Mouse (Mus musculus) liver, embryonic 12.5 days (tissue): ENCODE measurements around the gene Hipk2. TPM values are rescaled to one million over a fixed set of nuclear protein-coding genes. Genes with fewer than 3 reads are reported as not detected.

ENCODE experiments used
- ATAC-seq: fragments of 200-750 bp; cut with Nextera tagmentation; 2 replicates; pipeline ENCODE4 v1.8.0; 2017; ENCODE audit warnings: moderate number of reproducible peaks, mild to moderate bottlenecking, moderate library complexity
- H3K27ac ChIP-seq: fragments of 300-500 bp; sonication (generic); 2 replicates; pipeline ENCODE4 v1.5.1; 2016; ENCODE audit warnings: mild to moderate bottlenecking
- H3K27me3 ChIP-seq: fragments of 300-500 bp; sonication (generic); replicated peaks from 2 replicates; pipeline ENCODE4 v1.6.1; 2016; ENCODE audit warnings: mild to moderate bottlenecking, moderate library complexity
- H3K36me3 ChIP-seq: fragments of 300-500 bp; sonication (generic); 2 replicates; pipeline ENCODE4 v1.6.1; 2016; ENCODE audit warnings: mild to moderate bottlenecking, moderate library complexity
- H3K4me1 ChIP-seq: fragments of 300-500 bp; sonication (generic); 2 replicates; pipeline ENCODE4 v1.6.1; 2016
- H3K4me2 ChIP-seq: fragments of 300-500 bp; sonication (generic); 2 replicates; pipeline ENCODE4 v1.6.1; 2016; ENCODE audit warnings: mild to moderate bottlenecking, moderate library complexity
- H3K4me3 ChIP-seq: fragments of 300-500 bp; sonication (generic); 2 replicates; pipeline ENCODE4 v1.5.1; 2016; ENCODE audit warnings: mild to moderate bottlenecking, moderate library complexity
- H3K9ac ChIP-seq: fragments of 300-500 bp; sonication (generic); 2 replicates; pipeline ENCODE4 v1.6.1; 2016; ENCODE audit warnings: mild to moderate bottlenecking, moderate library complexity
- H3K9me3 ChIP-seq: fragments of 300-500 bp; sonication (generic); replicated peaks from 2 replicates; pipeline ENCODE4 v1.6.1; 2016; ENCODE audit warnings: mild to moderate bottlenecking, moderate library complexity
- WGBS: fragments of 180-500 bp; shearing (Covaris S2); methylation state at CpG from one replicate; pipeline ENCODE4 v1.1.7; 2016; ENCODE audit not compliant: insufficient replicate concordance; 5-methylcytosine and 5-hydroxymethylcytosine counted together
- polyA plus RNA-seq: library from polyadenylated mRNA; unstranded; fragments of >200 nt; fragmentation: Nextera tagmentation; extraction: Ambion mirVana; gene quantifications from 2 replicates; pipeline ENCODE4 v1.2.1, GENCODE M21; 2016

Hipk2 gene
- polyA plus RNA-seq, 1 experiment from 2014 or later, result 26.8 TPM

DNA sequence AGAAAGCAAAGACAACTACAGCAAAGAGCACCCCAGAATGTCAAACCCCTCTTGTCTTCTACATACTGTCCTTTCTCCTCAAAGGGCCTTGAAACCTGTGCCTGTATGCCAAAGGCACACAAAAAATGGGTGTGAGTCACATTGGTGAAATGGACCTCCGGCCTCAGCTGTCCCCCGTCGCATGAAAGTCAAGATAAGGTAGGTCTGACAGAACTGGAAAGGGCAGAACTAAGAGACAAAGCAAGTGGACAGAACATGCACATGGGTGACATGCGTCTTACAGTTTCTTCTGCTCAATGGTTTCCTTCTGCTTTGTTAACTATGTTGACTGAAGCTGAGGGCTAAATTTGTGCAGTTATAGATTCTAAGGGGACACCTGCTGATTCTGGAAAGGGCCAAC lies 119.0 kb downstream of the Hipk2 start:
- H3K36me3 ChIP-seq, result peaks cover 67% of the 10 kb centered on the region
- no peaks in the 10 kb centered on the region for H3K27me3 ChIP-seq
- no peak overlapping the region for H3K9ac ChIP-seq
- 49% methylated on average over 4 of the region's 4 CpGs for WGBS
- H3K4me3 ChIP-seq, result no peak overlapping the region
- H3K27ac ChIP-seq, result peak overlapping the region; percentile 2; the same call in 1 of the 2 replicates
- peaks cover 67% of the 10 kb centered on the region for H3K4me1 ChIP-seq
- no peak for ATAC-seq
- no peak overlapping the region for H3K4me2 ChIP-seq
- H3K9me3 ChIP-seq, result no peaks in the 10 kb centered on the region

DNA sequence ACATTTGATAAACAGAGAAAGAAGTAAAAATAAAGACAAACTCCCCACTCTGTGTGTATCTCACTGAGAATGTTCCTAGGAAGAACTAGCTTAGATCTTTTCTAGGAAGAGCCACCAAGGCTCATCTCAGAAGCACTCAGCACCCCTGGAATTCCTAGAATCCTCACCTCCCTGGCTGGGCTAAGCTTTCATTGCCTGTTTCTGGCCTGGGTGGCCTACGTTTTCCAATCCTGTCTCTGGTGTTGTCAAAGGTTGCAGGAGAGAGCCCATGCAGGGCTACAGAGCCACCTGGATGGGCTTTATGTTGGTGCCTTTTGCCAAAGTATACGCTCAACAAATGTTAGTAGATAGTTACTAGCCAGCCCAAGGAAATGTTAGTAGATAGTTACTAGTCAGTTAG lies 120.0 kb downstream of the Hipk2 start:
- no peaks in the 10 kb centered on the region for H3K27me3 ChIP-seq
- H3K4me3 ChIP-seq, result no peak overlapping the region
- H3K9me3 ChIP-seq, result no peaks in the 10 kb centered on the region
- 72% methylated on average over 2 of the region's 2 CpGs for WGBS
- no peak overlapping the region for H3K9ac ChIP-seq
- peaks cover 67% of the 10 kb centered on the region for H3K36me3 ChIP-seq
- ATAC-seq, result no peak
- no peak overlapping the region for H3K27ac ChIP-seq
- H3K4me2 ChIP-seq, result no peak overlapping the region
- H3K4me1 ChIP-seq, result peaks cover 64% of the 10 kb centered on the region

DNA sequence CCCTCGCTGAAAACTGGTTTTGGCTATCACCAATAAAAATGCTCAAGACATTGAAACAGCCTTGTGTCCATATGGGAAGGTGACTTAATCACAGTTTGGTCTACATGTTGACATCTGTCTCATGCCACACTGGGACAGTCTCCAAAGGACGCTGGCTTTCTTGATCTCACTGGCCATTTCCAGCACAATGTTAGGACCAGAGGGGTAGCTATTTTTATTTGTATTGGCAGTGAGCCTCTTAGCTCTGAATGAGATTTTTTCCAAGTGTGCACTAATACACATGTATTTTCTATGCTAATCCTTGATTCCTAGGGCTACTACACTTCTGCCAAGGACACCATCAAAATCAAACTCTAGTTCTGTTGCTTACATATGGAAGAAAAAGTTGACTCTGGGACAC lies 120.8 kb downstream of the Hipk2 start:
- H3K36me3 ChIP-seq, result peaks cover 67% of the 10 kb centered on the region
- H3K4me2 ChIP-seq, result no peak overlapping the region
- H3K9ac ChIP-seq, result no peak overlapping the region
- no peak for ATAC-seq
- peaks cover 64% of the 10 kb centered on the region for H3K4me1 ChIP-seq
- 89% methylated on average over 2 of the region's 2 CpGs for WGBS
- H3K27ac ChIP-seq, result no peak overlapping the region
- no peaks in the 10 kb centered on the region for H3K9me3 ChIP-seq
- no peak overlapping the region for H3K4me3 ChIP-seq
- H3K27me3 ChIP-seq, result no peaks in the 10 kb centered on the region

DNA sequence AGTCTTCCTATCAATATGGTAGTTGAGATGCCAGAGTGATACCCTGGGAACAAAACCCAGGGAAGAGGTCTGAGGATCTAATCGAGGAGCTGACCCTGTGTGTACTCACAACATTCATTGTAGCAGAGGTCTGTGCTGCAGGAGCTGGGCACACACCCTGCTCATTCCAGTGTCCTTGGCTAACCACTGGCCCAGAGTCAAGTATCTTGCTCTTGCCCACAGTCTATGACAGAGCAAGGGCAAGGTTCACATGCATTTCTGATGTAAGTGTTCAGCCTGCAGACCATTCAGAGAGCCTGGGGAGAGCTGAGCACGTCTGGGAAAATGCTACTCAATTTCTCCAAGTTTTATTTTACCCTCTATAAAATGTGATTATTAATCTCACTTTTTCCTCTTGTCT lies 122.2 kb downstream of the Hipk2 start:
- 78% methylated on average over 2 of the region's 2 CpGs for WGBS
- Histone ChIP-seq H3K9me3 (no peaks in the 10 kb centered on the region), H3K36me3 (peaks cover 58% of the 10 kb centered on the region), H3K27me3 (no peaks in the 10 kb centered on the region), H3K4me2 (no peak overlapping the region), H3K4me1 (peaks cover 60% of the 10 kb centered on the region), H3K4me3 (no peak overlapping the region), H3K27ac (no peak overlapping the region), H3K9ac (no peak overlapping the region)
- ATAC-seq, result no peak

DNA sequence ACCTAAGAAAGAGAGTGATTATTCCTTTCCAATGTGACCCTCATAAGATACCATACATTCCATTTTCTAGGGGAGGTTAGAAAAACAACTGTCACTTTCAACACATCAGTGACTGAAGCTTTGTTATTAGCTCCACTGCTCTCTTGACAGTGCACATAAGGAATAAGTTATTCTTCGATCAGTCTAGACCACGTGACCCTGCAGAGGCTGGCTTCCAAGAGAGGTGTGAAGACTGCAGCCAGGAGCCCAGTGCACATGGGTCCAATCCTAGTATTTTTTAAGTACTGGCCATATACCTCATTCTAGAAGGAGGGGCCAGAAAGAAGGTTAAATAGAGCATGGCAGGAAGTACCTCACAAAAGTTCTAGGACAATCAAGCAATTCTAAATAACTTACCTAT lies 122.9 kb downstream of the Hipk2 start:
- Histone ChIP-seq H3K4me3 (no peak overlapping the region), H3K27ac (no peak overlapping the region), H3K4me1 (peaks cover 53% of the 10 kb centered on the region), H3K27me3 (no peaks in the 10 kb centered on the region), H3K9me3 (no peaks in the 10 kb centered on the region), H3K36me3 (peaks cover 54% of the 10 kb centered on the region), H3K4me2 (no peak overlapping the region), H3K9ac (no peak overlapping the region)
- no peak for ATAC-seq
- 87% methylated on average over 2 of the region's 2 CpGs for WGBS

DNA sequence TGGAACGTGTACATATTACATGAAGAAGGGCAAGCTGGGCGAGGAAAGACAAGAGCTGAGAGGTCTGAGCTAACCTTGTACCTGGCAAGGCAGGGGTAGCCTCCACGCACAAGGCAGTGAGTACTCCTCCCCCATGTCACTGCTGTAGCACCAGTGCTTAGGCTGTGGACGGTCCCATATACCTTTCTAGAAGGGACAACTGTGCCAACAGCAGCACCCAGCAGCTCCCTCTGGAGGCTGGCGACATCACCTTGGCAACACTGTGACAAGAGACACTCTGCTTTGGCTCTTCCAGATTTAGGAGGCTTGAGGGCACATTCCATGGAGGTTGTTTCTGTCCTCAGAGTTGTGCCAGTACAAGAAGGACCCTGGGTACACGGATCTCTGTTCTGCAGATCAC lies 123.5 kb downstream of the Hipk2 start:
- WGBS, result 87% methylated on average over 6 of the region's 6 CpGs

DNA sequence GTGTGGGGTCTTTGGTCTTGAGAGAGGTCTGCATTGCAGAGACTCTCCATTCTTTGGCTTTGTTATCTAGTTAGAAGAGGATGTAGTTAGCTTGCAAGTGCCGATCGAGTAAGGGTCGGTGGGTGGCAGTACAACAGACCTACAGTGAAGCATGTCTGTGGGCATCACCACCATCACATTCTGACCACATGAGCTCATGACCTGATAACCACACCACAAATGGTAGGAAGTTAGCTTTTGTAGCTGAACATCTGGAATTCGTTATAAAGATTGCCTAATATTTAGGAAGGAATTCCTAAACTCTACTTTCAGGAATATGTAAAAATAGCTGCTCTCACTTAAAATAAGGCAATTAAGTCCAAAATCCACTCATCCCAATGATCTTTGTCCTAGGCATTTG lies 127.9 kb downstream of the Hipk2 start:
- Histone ChIP-seq H3K27me3 (no peaks in the 10 kb centered on the region), H3K4me1 (peaks cover 28% of the 10 kb centered on the region), H3K27ac (no peak overlapping the region), H3K36me3 (peaks cover 78% of the 10 kb centered on the region), H3K9ac (no peak overlapping the region), H3K4me2 (no peak overlapping the region), H3K4me3 (no peak overlapping the region), H3K9me3 (no peaks in the 10 kb centered on the region)
- 55% methylated on average over 4 of the region's 4 CpGs for WGBS
- no peak for ATAC-seq

More for the DNA sequence above, 123.5 kb downstream of the Hipk2 start:
- Histone ChIP-seq H3K9me3 (no peaks in the 10 kb centered on the region), H3K27me3 (no peaks in the 10 kb centered on the region), H3K4me2 (no peak overlapping the region), H3K4me3 (no peak overlapping the region), H3K9ac (no peak overlapping the region), H3K4me1 (peaks cover 48% of the 10 kb centered on the region), H3K36me3 (peaks cover 56% of the 10 kb centered on the region), H3K27ac (no peak overlapping the region)
- ATAC-seq, result peak; percentile 51

DNA sequence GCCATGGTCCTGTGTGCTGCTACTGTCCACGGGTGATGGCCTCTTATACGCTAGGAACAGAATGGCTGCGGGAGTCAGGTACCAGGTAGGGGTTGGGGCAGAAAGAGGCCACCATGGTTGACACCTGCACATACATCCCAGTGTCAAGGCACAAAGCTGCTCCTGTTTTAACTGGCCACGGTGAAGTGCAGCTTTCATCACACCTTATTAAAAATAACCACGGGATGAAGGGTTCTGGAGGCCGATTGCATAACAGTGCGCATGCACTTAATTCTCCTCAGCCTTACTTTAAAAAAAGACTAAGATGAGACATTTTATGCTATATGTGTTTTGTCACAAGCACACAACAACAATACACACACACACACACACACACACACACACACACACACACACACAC lies 132.6 kb downstream of the Hipk2 start:
- WGBS, result 89% methylated on average over 7 of the region's 7 CpGs
- Histone ChIP-seq H3K9ac (no peak overlapping the region), H3K4me3 (no peak overlapping the region), H3K9me3 (no peaks in the 10 kb centered on the region), H3K4me2 (no peak overlapping the region), H3K36me3 (peaks cover 98% of the 10 kb centered on the region), H3K4me1 (peaks cover 27% of the 10 kb centered on the region), H3K27ac (no peak overlapping the region), H3K27me3 (no peaks in the 10 kb centered on the region)
- no peak for ATAC-seq

DNA sequence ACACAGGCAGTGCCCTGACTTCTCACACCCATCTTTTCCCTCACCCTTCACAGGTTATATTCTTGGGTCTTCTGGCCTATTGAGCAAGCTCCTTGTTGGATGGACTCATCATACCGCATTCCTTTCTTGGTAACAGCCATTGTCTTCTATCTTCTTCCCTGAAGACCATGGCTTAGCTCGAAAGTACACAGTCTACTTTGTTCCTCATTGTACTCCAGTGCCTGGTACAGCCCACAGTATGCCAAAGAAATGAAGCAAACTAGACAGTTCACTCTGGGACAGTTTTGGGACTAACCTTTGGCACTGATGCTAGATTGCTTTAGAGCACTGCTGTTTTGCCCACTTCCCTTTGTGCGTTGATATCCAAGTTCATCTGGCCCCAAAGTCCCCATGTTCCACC lies 133.5 kb downstream of the Hipk2 start:
- H3K9ac ChIP-seq, result no peak overlapping the region
- no peaks in the 10 kb centered on the region for H3K27me3 ChIP-seq
- ATAC-seq, result no peak
- peaks cover 36% of the 10 kb centered on the region for H3K4me1 ChIP-seq
- H3K27ac ChIP-seq, result no peak overlapping the region
- H3K4me3 ChIP-seq, result no peak overlapping the region
- no peaks in the 10 kb centered on the region for H3K9me3 ChIP-seq
- peaks cover 100% of the 10 kb centered on the region for H3K36me3 ChIP-seq
- no peak overlapping the region for H3K4me2 ChIP-seq
- 92% methylated on average over 3 of the region's 3 CpGs for WGBS

DNA sequence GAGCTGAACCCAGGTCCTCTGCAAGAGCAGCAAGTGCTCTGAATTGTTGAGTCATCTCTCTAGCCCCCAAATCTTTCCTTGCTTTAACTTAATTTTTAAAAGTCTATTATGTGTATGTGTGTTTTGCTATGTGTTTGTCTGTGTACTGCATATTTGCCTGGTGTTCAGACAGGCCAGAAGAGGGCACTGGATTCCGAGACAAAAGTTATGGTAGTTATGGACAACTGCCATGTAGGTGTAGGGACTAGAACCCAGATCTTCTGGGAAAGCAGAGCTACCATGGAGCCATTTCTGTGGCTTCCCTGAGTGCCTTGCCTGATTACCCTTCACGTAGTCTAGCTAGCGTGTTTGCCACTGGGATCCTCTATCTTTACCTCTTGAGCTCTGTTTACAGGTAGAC lies 134.9 kb downstream of the Hipk2 start:
- H3K4me2 ChIP-seq, result no peak overlapping the region
- H3K4me1 ChIP-seq, result peaks cover 47% of the 10 kb centered on the region
- H3K27ac ChIP-seq, result no peak overlapping the region; the same call in 1 of the 2 replicates
- WGBS, result 88% methylated on average over 3 of the region's 3 CpGs
- H3K4me3 ChIP-seq, result no peak overlapping the region
- H3K36me3 ChIP-seq, result peaks cover 100% of the 10 kb centered on the region
- H3K27me3 ChIP-seq, result no peaks in the 10 kb centered on the region
- ATAC-seq, result no peak
- H3K9ac ChIP-seq, result no peak overlapping the region
- H3K9me3 ChIP-seq, result no peaks in the 10 kb centered on the region

DNA sequence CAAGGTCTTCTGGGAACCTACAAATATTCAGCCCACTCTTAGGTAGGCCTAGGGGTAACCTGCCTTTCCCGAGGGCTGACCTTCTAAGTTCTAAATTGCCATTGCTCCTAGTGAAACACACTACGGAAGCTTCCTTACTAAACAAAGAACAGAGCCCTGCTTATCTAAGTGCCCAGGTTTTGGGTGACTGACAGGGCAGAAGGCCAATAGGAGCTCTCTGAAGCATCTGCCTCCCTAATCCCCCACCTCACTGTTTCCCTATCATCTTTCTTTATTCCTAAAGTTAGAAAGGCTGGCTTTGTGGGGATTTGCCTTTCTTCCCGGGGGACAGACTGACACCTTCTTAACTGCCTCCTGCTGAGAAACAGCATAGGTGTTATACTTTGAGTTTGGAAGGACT lies 136.7 kb downstream of the Hipk2 start:
- peaks cover 100% of the 10 kb centered on the region for H3K36me3 ChIP-seq
- no peak overlapping the region for H3K4me2 ChIP-seq
- H3K27ac ChIP-seq, result no peak overlapping the region
- H3K4me1 ChIP-seq, result peaks cover 47% of the 10 kb centered on the region
- no peak for ATAC-seq
- no peak overlapping the region for H3K4me3 ChIP-seq
- WGBS, result 57% methylated on average over 3 of the region's 3 CpGs
- H3K27me3 ChIP-seq, result no peaks in the 10 kb centered on the region
- H3K9me3 ChIP-seq, result no peaks in the 10 kb centered on the region
- H3K9ac ChIP-seq, result no peak overlapping the region

DNA sequence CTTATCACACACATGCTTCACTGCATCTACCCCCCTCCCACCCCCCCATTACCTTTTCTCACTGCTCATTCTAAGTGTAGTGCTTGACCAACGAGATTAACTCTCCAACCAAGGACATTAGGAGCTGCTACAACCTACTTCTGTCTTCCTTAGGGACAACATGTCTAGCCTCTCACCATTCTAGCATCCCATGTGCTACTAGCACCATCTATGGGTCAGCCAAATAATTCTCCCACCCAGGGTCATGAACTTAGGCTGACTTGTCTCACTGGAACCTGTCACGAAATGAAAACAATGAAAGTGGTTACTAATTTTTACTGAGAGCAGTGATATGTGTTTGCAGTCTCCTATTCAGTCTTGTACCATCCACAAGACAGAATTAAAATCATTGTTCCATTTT lies 138.2 kb downstream of the Hipk2 start:
- Histone ChIP-seq H3K4me2 (no peak overlapping the region), H3K36me3 (peaks cover 100% of the 10 kb centered on the region)

DNA sequence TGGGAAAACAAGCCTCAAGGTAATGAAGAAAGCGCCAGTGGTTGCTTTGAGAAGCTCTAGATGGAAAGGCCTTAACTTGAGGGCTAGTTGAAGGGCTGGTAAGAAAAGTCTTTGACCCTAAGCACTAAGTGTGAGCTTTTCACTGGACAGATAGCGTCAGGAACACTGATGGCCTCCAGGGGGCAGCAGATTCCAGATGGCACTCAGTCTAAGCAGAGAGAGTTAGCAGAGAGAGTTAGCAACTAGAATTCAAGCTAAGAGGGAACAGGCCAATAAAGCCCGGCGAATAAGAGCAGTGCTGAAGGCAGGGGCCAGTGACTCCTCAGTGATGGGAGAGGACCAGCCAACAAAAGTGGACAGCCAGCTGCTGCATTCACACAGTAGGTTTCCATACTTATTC lies 139.7 kb downstream of the Hipk2 start:
- WGBS, result 30% methylated on average over 4 of the region's 4 CpGs
- Histone ChIP-seq H3K9me3 (no peaks in the 10 kb centered on the region), H3K27me3 (no peaks in the 10 kb centered on the region), H3K27ac (peak overlapping the region; percentile 59; the same call in 1 of the 2 replicates), H3K4me2 (no peak overlapping the region), H3K4me1 (peaks cover 40% of the 10 kb centered on the region), H3K4me3 (no peak overlapping the region), H3K9ac (no peak overlapping the region), H3K36me3 (peaks cover 100% of the 10 kb centered on the region)
- ATAC-seq, result peak; percentile 73

More for the DNA sequence above, 138.2 kb downstream of the Hipk2 start:
- ATAC-seq, result no peak
- Histone ChIP-seq H3K9ac (no peak overlapping the region), H3K9me3 (no peaks in the 10 kb centered on the region), H3K27ac (peak overlapping the region; percentile 59; the same call in 1 of the 2 replicates), H3K27me3 (no peaks in the 10 kb centered on the region), H3K4me1 (peaks cover 46% of the 10 kb centered on the region), H3K4me3 (no peak overlapping the region)
- WGBS, result 52% methylated on average over 2 of the region's 2 CpGs
